Mouse (Mus musculus) cerebellum, adult 8-10 months (tissue): ENCODE data around the gene Fam214a.

Source experiments
- DNase-seq: peaks from one replicate; pipeline ENCODE4 v3.0.0; 2022

The Fam214a gene

GRCm38 (mm10) chr9:74952756-74953247, at the start of gene Fam214a:
Fam214a (plus strand) TSS chr9:74952884.
- peak; percentile 92 for DNase-seq

- peak; percentile 73 for DNase-seq
Measured at GRCm38 (mm10) chr9:74904866-74905508, 47.7 kb upstream of the Fam214a start.

DNA sequence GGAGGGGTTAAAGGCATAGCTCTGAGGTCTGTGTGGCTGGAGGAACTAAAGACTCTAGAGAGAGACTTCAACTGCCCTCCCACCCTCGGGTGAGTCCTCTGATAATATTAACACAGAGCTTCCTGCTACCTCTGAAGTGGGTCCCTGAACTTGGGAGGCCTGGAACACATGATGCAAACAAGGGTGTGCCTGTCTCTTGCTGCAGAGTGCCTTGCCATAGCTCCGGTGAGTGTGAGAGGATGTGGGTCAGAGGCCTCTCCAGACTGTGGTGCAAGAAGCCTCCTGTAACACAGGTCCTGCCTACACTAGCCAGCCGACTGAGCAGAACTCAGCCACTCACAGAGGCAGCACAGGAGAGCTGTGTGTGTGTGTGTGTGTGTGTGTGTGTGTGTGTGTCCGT, 45.7 kb upstream of the Fam214a start:
- DNase-seq, result no peak

DNA sequence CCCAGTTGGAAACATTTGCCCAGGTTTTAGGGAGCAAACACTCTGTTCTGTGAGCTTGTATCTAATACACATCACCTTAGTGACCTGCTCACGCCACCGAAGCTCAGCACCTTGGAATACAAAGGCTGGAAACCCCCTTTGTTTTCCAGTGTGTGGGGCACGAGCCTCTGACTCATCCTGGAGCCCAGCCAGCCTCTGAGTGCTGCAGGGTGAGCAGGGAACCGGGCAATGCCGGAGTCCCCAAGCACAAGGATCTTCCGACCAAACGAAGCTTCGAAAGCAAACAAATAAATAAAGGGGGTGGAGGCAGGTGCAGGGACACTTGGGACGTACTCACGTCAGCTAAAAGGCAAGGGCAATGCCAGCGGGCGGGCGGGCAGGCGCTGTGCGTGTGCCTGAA, 43.4 kb upstream of the Fam214a start:
- peak; percentile 5 for DNase-seq

GRCm38 (mm10) chr9:74910226-74910759, 42.4 kb upstream of the Fam214a start:
- DNase-seq, result no peak

DNA sequence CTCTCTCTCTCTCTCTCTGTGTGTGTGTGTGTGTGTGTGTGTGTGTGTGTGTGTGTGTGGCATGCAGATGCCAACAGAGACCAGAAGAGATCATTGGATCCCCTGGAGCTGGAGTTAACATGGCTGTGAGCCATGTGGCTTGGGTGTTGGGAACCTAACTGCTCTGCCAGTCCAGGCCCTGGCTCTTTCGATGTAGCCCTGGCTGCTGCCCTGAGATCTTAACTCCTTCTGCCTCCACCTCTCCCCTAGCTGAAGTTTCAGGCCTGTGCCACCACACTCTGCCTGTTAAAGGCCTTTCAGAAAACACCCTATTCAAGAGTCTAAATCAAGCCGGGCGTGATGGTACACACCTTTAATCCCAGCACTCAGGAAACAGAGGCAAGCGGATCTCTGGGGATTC, 41.3 kb upstream of the Fam214a start:
- no peak for DNase-seq

- no peak for DNase-seq
Measured at GRCm38 (mm10) chr9:74911919-74912318, 40.8 kb upstream of the Fam214a start.

DNA sequence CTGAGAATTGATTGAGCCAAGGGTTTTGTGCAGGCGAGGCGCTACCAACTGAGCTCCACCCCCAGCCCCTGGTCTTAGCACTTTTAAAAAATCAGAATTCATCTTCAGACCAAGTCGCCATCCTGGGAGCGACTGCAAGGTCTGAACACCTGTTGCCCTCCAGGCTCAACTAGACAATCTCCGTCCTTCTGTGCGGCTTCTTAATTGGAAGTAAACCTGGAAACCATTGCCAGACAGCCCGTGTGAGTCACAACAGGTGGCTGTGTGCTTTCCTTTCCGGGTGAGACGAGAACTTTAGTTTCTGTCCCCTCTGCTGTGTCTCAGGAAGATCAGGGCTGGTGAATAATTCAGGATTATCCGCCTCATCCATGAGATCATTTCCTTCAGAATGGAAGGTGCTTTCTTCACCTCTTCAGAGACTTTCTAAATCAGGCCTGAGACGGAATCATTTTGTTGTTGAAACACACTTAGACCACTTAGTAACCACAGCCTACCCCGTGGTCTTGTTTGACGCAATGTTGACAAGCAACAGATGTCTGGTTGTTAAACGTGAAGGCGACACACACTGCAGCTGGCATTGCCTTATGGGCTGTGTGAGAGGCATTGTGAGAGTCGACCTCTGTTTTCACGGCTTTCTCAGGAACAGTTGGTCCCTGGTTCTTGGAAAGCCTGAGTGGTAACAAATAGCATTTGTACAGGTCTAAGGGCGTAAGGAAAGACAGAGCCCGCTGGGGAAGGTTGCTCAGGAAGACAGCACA, 39.9 kb upstream of the Fam214a start:
- no peak for DNase-seq

DNA sequence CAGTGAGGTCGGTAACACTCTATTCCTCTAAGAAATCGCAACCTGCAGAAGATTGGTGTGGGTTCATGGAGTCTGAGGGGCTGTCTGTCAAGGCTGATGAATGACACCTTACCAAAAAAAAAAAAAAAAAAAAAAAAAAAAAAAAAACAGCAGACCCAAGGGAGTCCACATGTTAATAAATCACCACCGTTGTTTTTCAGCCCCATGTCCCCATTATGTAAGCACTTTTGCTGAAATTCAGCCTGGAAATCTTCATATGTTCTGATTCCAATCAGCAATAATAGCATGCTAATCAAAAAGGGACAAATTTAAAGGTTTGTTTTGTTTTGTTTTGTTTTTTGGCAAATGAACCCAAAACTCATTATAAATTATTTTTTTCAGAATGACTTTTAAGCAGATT, 37.1 kb upstream of the Fam214a start:
- no peak for DNase-seq

GRCm38 (mm10) chr9:74920450-74920849, 32.2 kb upstream of the Fam214a start:
- DNase-seq, result no peak

DNA sequence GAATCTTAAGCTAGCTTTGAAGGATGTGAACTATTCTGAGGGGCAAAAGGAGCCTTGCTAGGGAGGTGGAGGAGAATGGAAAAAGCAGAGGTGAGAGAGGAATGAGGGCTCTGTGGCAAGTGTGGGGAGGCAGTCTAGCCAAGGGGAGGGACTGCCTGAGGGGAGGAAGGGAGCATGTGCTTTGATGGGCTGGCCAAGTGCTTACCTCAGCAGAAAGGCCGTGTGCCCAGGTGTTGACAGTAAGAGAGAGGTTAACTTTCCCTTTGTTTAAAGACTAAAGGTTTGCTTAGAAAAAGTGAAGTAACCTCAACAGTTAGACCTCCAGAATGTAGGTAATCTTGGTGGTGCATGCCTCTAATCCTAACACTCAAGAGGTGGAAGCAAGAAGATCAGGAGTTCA, 31.3 kb upstream of the Fam214a start:
- no peak for DNase-seq

DNA sequence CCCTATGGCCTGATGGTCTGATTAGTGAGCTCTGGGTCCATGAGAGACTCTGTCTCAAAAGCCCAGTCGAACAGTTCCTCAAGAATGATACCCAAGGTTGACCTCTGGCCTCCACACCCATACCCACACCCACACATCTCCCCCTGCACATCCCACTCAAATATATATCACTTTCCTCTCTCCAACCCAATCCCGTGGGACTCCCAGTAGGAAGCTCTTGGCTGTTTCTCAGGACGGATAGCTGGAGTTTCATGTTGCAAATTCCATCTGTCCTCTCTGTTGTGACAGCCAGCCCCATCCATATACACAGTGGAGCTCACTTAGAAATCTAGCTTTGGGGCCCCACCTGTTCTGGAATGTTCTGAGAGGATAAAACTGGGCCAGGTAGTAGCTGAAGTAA, 29.8 kb upstream of the Fam214a start:
- DNase-seq, result no peak

- DNase-seq, result no peak
Measured at GRCm38 (mm10) chr9:74923291-74923977, 29.2 kb upstream of the Fam214a start.

- DNase-seq, result no peak
Measured at GRCm38 (mm10) chr9:74925220-74925769, 27.4 kb upstream of the Fam214a start.

DNA sequence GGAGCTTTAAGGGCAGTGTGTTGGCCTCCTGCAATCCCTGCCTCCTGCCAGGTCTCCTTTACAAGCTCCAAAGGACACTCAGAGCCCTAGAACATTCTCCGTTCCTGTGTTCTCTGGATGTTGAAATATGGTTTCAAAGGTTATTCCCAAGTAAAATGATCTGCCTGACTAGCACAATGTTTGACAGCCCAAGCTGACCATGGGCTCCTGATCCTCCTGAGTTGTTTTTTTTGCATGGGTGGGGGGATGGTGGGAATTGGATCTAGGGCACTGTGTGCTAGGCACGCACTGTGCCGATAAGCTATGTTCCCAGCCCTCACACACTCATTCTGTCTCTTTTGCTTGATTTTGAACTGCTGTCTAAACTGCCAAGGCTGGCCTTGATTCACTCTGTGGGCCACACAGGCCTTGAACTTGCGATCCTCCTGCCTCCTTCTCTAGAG, 22.7 kb upstream of the Fam214a start:
- no peak for DNase-seq

- no peak for DNase-seq
Measured at GRCm38 (mm10) chr9:74930653-74931052, 22.0 kb upstream of the Fam214a start.

DNA sequence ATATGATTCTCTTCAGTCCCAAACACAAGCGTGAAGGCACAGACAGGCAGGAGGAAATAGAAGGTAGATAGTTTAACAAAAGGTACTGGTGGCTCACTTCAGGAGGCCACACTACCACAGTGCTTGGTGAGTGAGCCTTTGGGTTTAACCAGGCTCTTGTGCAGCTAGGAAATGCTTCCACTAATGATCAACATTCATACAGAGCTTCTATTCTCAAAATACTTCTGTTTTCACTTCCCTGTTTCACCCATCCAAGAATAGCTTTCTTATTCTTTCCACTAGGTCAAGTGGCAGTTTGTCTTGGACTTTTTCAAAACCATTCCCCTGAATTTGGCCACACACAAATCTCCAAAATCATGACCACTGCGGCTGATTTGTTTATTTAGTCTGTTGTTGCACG, 17.4 kb upstream of the Fam214a start:
- no peak for DNase-seq

- DNase-seq, result no peak
Measured at GRCm38 (mm10) chr9:74937761-74938160, 14.9 kb upstream of the Fam214a start.

DNA sequence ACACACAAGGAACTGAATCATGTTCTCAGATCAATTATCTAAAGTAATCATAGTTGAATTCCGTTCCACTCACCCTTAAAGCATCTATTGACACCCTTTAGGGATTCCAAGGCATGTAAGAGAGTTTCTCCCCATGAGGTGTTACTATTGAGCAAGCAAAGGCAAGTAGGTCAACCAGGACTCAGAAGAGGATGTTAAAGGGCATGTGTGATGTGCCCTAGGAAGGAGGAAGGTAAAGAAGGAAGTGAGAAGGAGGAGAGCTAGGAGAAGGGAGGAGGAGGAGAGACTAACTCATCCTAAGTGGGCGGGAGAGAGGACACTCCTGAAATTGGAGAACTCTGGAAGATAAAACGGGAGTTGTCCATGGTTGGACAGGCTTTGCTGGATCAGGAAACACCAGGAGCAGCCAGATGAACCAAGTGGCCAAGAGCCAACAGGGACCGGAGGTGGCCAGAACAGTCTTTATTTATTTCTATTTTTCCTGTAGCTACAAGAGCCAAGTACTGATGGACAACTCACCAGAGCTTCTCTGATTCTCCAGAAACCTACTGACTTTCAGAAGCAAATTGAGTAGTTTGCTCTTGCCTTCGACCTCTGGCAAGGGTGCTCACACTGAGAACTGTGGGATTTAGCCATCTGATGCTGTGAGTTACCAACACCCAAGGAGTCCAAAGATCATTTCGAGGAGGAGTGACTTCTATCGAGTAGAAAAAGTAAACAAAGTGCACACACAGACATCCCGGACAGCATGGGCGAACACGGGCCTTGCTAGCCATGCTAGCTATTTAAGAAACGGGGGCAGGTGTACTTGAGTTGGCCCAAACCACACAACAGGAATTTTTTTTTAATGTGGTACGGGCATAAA, 13.8 kb upstream of the Fam214a start:
- DNase-seq, result no peak

- no peak for DNase-seq
Measured at GRCm38 (mm10) chr9:74946713-74947402, 5.8 kb upstream of the Fam214a start.

- no peak for DNase-seq
Measured at GRCm38 (mm10) chr9:74951491-74951890, 1.2 kb upstream of the Fam214a start.

DNA sequence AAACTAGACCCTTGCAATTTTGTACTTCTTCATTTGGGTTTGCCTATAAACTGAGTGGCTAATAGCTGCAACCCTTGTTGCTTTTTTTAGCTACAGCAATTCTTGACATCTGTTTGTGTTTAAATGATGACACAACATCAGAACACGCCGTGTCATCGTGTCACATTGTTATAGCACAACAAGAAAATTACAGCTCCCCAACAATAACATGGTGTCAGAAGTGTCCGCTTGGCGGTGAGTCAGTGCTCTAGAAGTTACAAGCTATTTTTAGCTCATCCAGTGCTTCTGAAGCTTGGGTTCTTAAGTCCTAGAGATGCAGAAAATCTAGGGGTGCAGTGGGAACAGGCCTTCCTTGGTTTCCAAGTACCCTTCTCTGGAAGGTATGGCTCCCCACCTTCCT, 578 bp upstream of the Fam214a start:
- no peak for DNase-seq
